11 mouse cellular contexts compared by ENCODE assay signal in genomic region chr1:143918146-143918774, GRCm38 (mm10).
A peak's percentile ranks its signal among the peaks of the same experiment; 100 is the strongest.
DNase-seq lines count a peak whose midpoint lies in the region; ATAC-seq and TF ChIP-seq lines count a peak whose summit lies in the region.
"Had no signal": no experiment of that assay in that cellular context is flagged by ENCODE, and none has a peak within 500 bp of the region (broad histone marks: within the 10 kb centered on the region; RNA-seq: fewer than 3 reads in every experiment).

No protein-coding gene starts in this region.

- peak; percentile 69 for ATAC-seq in megakaryocyte, adult 5-6 weeks (ENCODE audit: poor library complexity, severe bottlenecking)
- no peak for ATAC-seq in heart, embryonic 11.5 days (replicated peaks; ENCODE audit: insufficient number of reproducible peaks, low FRiP score, low TSS enrichment)
- ATAC-seq: intestine, embryonic 15.5 days had no signal

- no peak for TF ChIP-seq POLR2A in spleen, adult 2 months (IDR thresholded peaks at IDR 0.05; ENCODE audit: low read depth, low read length)

- H3K4me1 ChIP-seq in spleen, adult 2 months (ENCODE audit: control insufficient read depth, insufficient read depth, insufficient read length): peaks cover 25% of the 10 kb centered on the region
- no peaks in the 10 kb centered on the region for H3K4me1 ChIP-seq in heart, embryonic 11.5 days (ENCODE audit: control insufficient read depth, insufficient read depth, low read length)
- H3K4me1 ChIP-seq: intestine, embryonic 15.5 days had no signal

- H3K9ac ChIP-seq in heart, embryonic 11.5 days (ENCODE audit: low read depth, low read length): no peak overlapping the region
- H3K9ac ChIP-seq: intestine, embryonic 15.5 days had no signal

- no peak for TF ChIP-seq CTCF in spleen, adult 2 months (IDR thresholded peaks at IDR 0.05; ENCODE audit: extremely low read depth, insufficient read depth, insufficient read length, insufficient replicate concordance)

- no peak overlapping the region for H3K4me2 ChIP-seq in heart, embryonic 11.5 days
- H3K4me2 ChIP-seq: intestine, embryonic 15.5 days had no signal

- H3K36me3 ChIP-seq in spleen, adult 2 months (ENCODE audit: control insufficient read depth, insufficient read depth, low read length): no peaks in the 10 kb centered on the region
- H3K36me3 ChIP-seq in heart, embryonic 11.5 days (ENCODE audit: control insufficient read depth, insufficient read depth, low read length): no peaks in the 10 kb centered on the region
- H3K36me3 ChIP-seq: intestine, embryonic 15.5 days had no signal

- 46% methylated on average over 9 of the region's 9 CpGs for WGBS in spleen, adult 2 months
- 84% methylated on average over 9 of the region's 9 CpGs for WGBS in heart, embryonic 11.5 days (ENCODE audit: insufficient replicate concordance)

- no peak overlapping the region for H3K4me3 ChIP-seq in spleen, adult 2 months (ENCODE audit: extremely low read depth, insufficient read depth, insufficient read length)
- H3K4me3 ChIP-seq in heart, embryonic 11.5 days (ENCODE audit: low read depth, low read length): no peak overlapping the region
- H3K4me3 ChIP-seq: intestine, embryonic 15.5 days had no signal

- no peaks in the 10 kb centered on the region for H3K27me3 ChIP-seq in spleen, adult 2 months (ENCODE audit: control insufficient read depth, insufficient read depth, low read length)
- no peaks in the 10 kb centered on the region for H3K27me3 ChIP-seq in heart, embryonic 11.5 days (ENCODE audit: control insufficient read depth, insufficient read depth, low read length)
- H3K27me3 ChIP-seq: intestine, embryonic 15.5 days had no signal

- no peaks in the 10 kb centered on the region for H3K9me3 ChIP-seq in heart, embryonic 11.5 days (replicated peaks; ENCODE audit: control insufficient read depth, low read length)
- H3K9me3 ChIP-seq: intestine, embryonic 15.5 days had no signal

- peak overlapping the region; percentile 72 for H3K27ac ChIP-seq in spleen, adult 2 months (ENCODE audit: insufficient read depth, low read length)
- H3K27ac ChIP-seq in heart, embryonic 11.5 days (ENCODE audit: low read depth, low read length): no peak overlapping the region

- peak; percentile 87 for DNase-seq in heart, adult 11 months
- no peak for DNase-seq in heart, adult 8-10 months (ENCODE audit: low spot score)
- no peak for DNase-seq in spleen, adult 2 months (ENCODE audit: low read depth in 1 of 2, low spot score in 2 of 2)
- DNase-seq in spleen, postnatal 14 days (ENCODE audit: low spot score in 2 of 2): no peak
- DNase-seq in thymus, postnatal 4 days: peak; percentile 40
- no peak for DNase-seq in kidney, postnatal 4 days
- DNase-seq: lung, adult 2 months; retina, postnatal 1 day had no signal

Comparison
In these comparisons a context has a peak if more than half of its experiments do, and no peak if none do; other contexts are left out.
1. DNase-seq: peak in heart, adult 11 months (single experiment) and thymus, postnatal 4 days (single experiment); none in heart, adult 8-10 months (single experiment), spleen, adult 2 months (0 of 2), spleen, postnatal 14 days (0 of 2) and kidney, postnatal 4 days (0 of 2).